Mouse (Mus musculus) intestine, embryonic 16.5 days (tissue): ENCODE results near the gene Tsr1. TPM values are rescaled to one million over a fixed set of nuclear protein-coding genes. Genes with fewer than 3 reads are reported as not detected.
A peak's percentile ranks its signal among the peaks of the same experiment; 100 is the strongest.

ENCODE experiments used
- ATAC-seq: fragments of 200-750 bp; cut with Nextera tagmentation; 2 replicates; pipeline ENCODE4 v1.8.0; 2017; ENCODE audit warnings: moderate TSS enrichment, moderate library complexity
- H3K27ac ChIP-seq: fragments of 300-500 bp; sonication (generic); 2 replicates; pipeline ENCODE4 v1.5.1; 2014; ENCODE audit warnings: mild to moderate bottlenecking, low read length
- H3K27me3 ChIP-seq: fragments of 300-500 bp; sonication (generic); replicated peaks from 2 replicates; pipeline ENCODE4 v1.6.1; 2014; ENCODE audit warnings: low read length, control low read depth, mixed read lengths; ENCODE audit not compliant: control insufficient read depth, insufficient read depth
- H3K36me3 ChIP-seq: fragments of 300-500 bp; sonication (generic); 2 replicates; pipeline ENCODE4 v1.6.1; 2014; ENCODE audit warnings: low read length, control low read depth; ENCODE audit not compliant: control insufficient read depth, insufficient read depth
- H3K4me1 ChIP-seq: fragments of 300-500 bp; sonication (generic); 2 replicates; pipeline ENCODE4 v1.6.1; 2014; ENCODE audit warnings: low read length, control low read depth, mixed read lengths; ENCODE audit not compliant: control insufficient read depth, insufficient read depth
- H3K4me2 ChIP-seq: fragments of 300-500 bp; sonication (generic); 2 replicates; pipeline ENCODE4 v1.6.1; 2014; ENCODE audit warnings: low read depth, low read length, control low read depth
- H3K4me3 ChIP-seq: fragments of 300-500 bp; sonication (generic); 2 replicates; pipeline ENCODE4 v1.5.1; 2014; ENCODE audit warnings: mild to moderate bottlenecking, low read length
- H3K9ac ChIP-seq: fragments of 300-500 bp; sonication (generic); 2 replicates; pipeline ENCODE4 v1.6.1; 2014; ENCODE audit warnings: low read depth, low read length
- H3K9me3 ChIP-seq: fragments of 300-500 bp; sonication (generic); 2 replicates; pipeline ENCODE4 v1.6.1; 2016; ENCODE audit warnings: low read length, control low read depth; ENCODE audit not compliant: control insufficient read depth
- WGBS: fragments of 180-500 bp; shearing (Covaris S2); extraction: QIAGEN DNeasy Blood & Tissue Kit; methylation state at CpG from one replicate; pipeline ENCODE4 v1.1.7; 2014; 5-methylcytosine and 5-hydroxymethylcytosine counted together
- polyA plus RNA-seq: library from polyadenylated mRNA; unstranded; fragments of >200 nt; fragmentation: Nextera tagmentation; extraction: Ambion mirVana; gene quantifications from 2 replicates; pipeline ENCODE4 v1.2.1, GENCODE M21; 2015

Tsr1 gene
- polyA plus RNA-seq, result 44.0 and 48.1 TPM in 2 replicates

GRCm38 (mm10) chr11:74897678-74898516 is at the start of gene Tsr1:
Gene Tsr1 (plus strand): TSS chr11:74898071.
- peak within 1 kb of the TSS; percentile 87 for H3K27ac ChIP-seq
- peaks cover 11% of the 10 kb centered on the region for H3K36me3 ChIP-seq
- under 1% methylated on average over 54 of the region's 54 CpGs for WGBS
- peak within 1 kb of the TSS; percentile 79 for H3K4me3 ChIP-seq
- H3K4me1 ChIP-seq, result peaks cover 21% of the 10 kb centered on the region
- no peaks in the 10 kb centered on the region for H3K27me3 ChIP-seq
- peak; percentile 80 for ATAC-seq
- H3K9me3 ChIP-seq, result no peaks in the 10 kb centered on the region
- peak within 1 kb of the TSS; percentile 96 for H3K4me2 ChIP-seq
- H3K9ac ChIP-seq, result peak within 1 kb of the TSS; percentile 81

GRCm38 (mm10) chr11:74850998-74851661 is 46.7 kb upstream of the Tsr1 start:
- H3K27ac ChIP-seq, result no peak overlapping the region
- ATAC-seq, result no peak
- no peaks in the 10 kb centered on the region for H3K36me3 ChIP-seq
- H3K9me3 ChIP-seq, result no peaks in the 10 kb centered on the region
- H3K9ac ChIP-seq, result no peak overlapping the region
- H3K4me2 ChIP-seq, result no peak overlapping the region
- no peaks in the 10 kb centered on the region for H3K27me3 ChIP-seq
- WGBS, result 87% methylated on average over 14 of the region's 14 CpGs
- peaks cover 3% of the 10 kb centered on the region for H3K4me1 ChIP-seq
- H3K4me3 ChIP-seq, result no peak overlapping the region

DNA sequence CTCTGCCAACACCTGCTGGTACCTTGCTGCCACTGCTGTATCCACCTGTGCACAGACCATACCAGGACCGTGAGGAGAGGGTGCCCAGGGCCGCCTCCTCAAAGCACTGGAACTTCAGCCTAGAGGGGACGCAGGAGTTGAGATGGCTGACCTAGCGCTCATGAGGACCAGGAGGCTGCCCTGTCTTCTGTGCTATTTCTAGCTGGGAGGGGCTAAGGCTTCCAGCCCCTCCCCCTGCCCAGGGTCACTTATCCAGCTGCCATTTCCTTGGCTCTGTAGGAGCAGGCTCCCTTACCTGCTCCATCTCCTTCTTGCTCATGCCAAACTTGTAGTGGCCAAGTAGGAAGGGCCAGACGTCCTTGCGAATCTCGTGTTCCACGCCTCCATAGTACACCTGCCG is 40.1 kb upstream of the Tsr1 start:
- Histone ChIP-seq H3K36me3 (peaks cover 3% of the 10 kb centered on the region; the same call in 1 of the 2 replicates), H3K4me3 (no peak overlapping the region), H3K4me1 (no peaks in the 10 kb centered on the region), H3K9me3 (no peaks in the 10 kb centered on the region), H3K27me3 (no peaks in the 10 kb centered on the region), H3K9ac (no peak overlapping the region), H3K4me2 (no peak overlapping the region), H3K27ac (no peak overlapping the region)
- ATAC-seq, result no peak
- WGBS, result 89% methylated on average over 9 of the region's 9 CpGs

GRCm38 (mm10) chr11:74862129-74862528 is 35.7 kb upstream of the Tsr1 start:
- H3K9ac ChIP-seq, result no peak overlapping the region
- H3K27me3 ChIP-seq, result no peaks in the 10 kb centered on the region
- no peaks in the 10 kb centered on the region for H3K4me1 ChIP-seq
- no peak overlapping the region for H3K4me3 ChIP-seq
- 70% methylated on average over 5 of the region's 5 CpGs for whole genome bisulfite sequencing
- peaks cover 3% of the 10 kb centered on the region; the same call in 1 of the 2 replicates for H3K36me3 ChIP-seq
- ATAC-seq, result no peak
- no peak overlapping the region for H3K4me2 ChIP-seq
- H3K9me3 ChIP-seq, result no peaks in the 10 kb centered on the region
- H3K27ac ChIP-seq, result no peak overlapping the region

DNA sequence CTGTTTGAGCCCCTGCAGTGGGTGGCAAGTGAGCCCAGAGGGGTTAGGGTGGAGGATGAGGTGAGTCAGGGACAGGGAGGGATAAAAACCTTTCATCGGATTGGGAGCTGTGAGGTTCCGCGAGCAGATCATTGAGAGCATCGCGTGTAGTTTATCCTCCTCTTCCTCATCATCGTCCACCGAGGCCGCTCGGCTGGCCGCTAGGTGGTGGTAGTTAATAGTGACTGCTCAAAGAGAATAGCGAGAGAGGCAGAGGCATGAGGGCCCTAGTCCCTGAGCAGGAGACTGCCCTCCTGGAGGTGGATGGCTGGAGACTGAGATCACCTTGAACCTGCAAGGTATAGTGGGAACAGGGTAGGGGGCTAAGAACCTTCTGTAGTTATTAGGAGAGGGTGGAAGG is 34.4 kb upstream of the Tsr1 start:
- no peaks in the 10 kb centered on the region for H3K36me3 ChIP-seq
- WGBS, result 35% methylated on average over 11 of the region's 11 CpGs
- H3K4me2 ChIP-seq, result no peak overlapping the region
- no peaks in the 10 kb centered on the region for H3K4me1 ChIP-seq
- no peak overlapping the region for H3K9ac ChIP-seq
- H3K27ac ChIP-seq, result no peak overlapping the region
- no peak overlapping the region for H3K4me3 ChIP-seq
- no peak for ATAC-seq
- no peaks in the 10 kb centered on the region for H3K27me3 ChIP-seq
- H3K9me3 ChIP-seq, result no peaks in the 10 kb centered on the region

- Histone ChIP-seq H3K9ac (no peak overlapping the region), H3K27ac (no peak overlapping the region), H3K4me3 (no peak overlapping the region), H3K27me3 (no peaks in the 10 kb centered on the region), H3K4me2 (no peak overlapping the region), H3K36me3 (no peaks in the 10 kb centered on the region), H3K4me1 (no peaks in the 10 kb centered on the region), H3K9me3 (no peaks in the 10 kb centered on the region)
- 88% methylated on average over 9 of the region's 9 CpGs for WGBS
- no peak for ATAC-seq
These were observed 33.5 kb upstream of the Tsr1 start for GRCm38 (mm10) chr11:74864421-74864820.

GRCm38 (mm10) chr11:74865252-74865651 is 32.6 kb upstream of the Tsr1 start:
- no peak overlapping the region for H3K4me2 ChIP-seq
- WGBS, result 86% methylated on average over 9 of the region's 9 CpGs
- no peak overlapping the region for H3K4me3 ChIP-seq
- no peaks in the 10 kb centered on the region for H3K27me3 ChIP-seq
- H3K27ac ChIP-seq, result no peak overlapping the region
- no peak overlapping the region for H3K9ac ChIP-seq
- no peaks in the 10 kb centered on the region for H3K9me3 ChIP-seq
- H3K4me1 ChIP-seq, result no peaks in the 10 kb centered on the region
- H3K36me3 ChIP-seq, result no peaks in the 10 kb centered on the region
- ATAC-seq, result no peak

- H3K4me2 ChIP-seq, result no peak overlapping the region
- ATAC-seq, result no peak
- H3K9me3 ChIP-seq, result no peaks in the 10 kb centered on the region
- no peak overlapping the region for H3K4me3 ChIP-seq
- no peaks in the 10 kb centered on the region for H3K36me3 ChIP-seq
- no peaks in the 10 kb centered on the region for H3K4me1 ChIP-seq
- H3K27ac ChIP-seq, result no peak overlapping the region
- 78% methylated on average over 4 of the region's 4 CpGs for whole genome bisulfite sequencing
- H3K9ac ChIP-seq, result no peak overlapping the region
- H3K27me3 ChIP-seq, result no peaks in the 10 kb centered on the region
These were observed 31.2 kb upstream of the Tsr1 start for GRCm38 (mm10) chr11:74866640-74867039.

DNA sequence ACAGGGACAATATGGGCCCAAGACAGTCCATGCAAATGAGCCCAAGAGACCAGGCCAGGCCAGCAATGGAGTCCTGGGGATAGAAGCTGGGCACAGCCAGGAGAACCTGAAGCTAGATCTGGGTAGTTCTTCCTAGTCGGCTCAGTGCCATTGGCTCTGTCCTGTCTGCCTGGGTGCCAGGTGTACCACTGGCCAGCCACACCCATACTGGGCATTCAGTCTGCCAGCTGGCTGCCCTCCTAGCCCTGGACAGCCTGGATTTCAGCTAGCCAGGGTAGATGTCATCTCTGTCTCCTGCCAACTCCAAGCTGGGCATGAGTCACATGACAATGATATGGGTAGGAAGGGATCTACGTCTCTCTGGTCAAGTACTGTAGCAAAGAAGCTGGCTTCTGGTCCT is 30.7 kb upstream of the Tsr1 start:
- H3K9ac ChIP-seq, result no peak overlapping the region
- no peak overlapping the region for H3K4me2 ChIP-seq
- H3K27ac ChIP-seq, result no peak overlapping the region
- H3K27me3 ChIP-seq, result no peaks in the 10 kb centered on the region
- H3K9me3 ChIP-seq, result no peaks in the 10 kb centered on the region
- 73% methylated on average over 2 of the region's 2 CpGs for WGBS
- no peaks in the 10 kb centered on the region for H3K4me1 ChIP-seq
- no peak overlapping the region for H3K4me3 ChIP-seq
- H3K36me3 ChIP-seq, result no peaks in the 10 kb centered on the region
- ATAC-seq, result no peak
